ENCODE assay signal across 19 mouse cellular contexts in genomic region chr4:57535087-57535486, GRCm38 (mm10). TPM values are rescaled to one million over a fixed set of nuclear protein-coding genes. Genes with fewer than 3 reads are reported as not detected.
DNase-seq lines count a peak whose midpoint lies in the region; ATAC-seq and TF ChIP-seq lines count a peak whose summit lies in the region.
"Had no signal": no experiment of that assay in that cellular context is flagged by ENCODE, and none has a peak within 500 bp of the region (broad histone marks: within the 10 kb centered on the region; RNA-seq: fewer than 3 reads in every experiment).

No protein-coding gene starts in this region.

- H3K79me2 ChIP-seq in CH12.LX (replicated peaks; ENCODE audit: control insufficient read depth, extremely low read depth, insufficient read depth, poor library complexity, severe bottlenecking): no peaks in the 10 kb centered on the region

- dilution Hi-C loops in CH12.LX (cut with MboI; ENCODE audit: extremely low pct_ligation_motif_present, extremely low pct_unique_long_range_greater_than_20kb, low sequenced_read_pairs): no loop called here

- DNase-seq in gastrocnemius, adult 2 months: no peak
- DNase-seq in gastrocnemius, postnatal 36 days: no peak
- DNase-seq in liver, postnatal 0 days: no peak
- DNase-seq in CH12.LX (ENCODE audit: extremely low read depth) (no peak), MN1 (ENCODE audit: low spot score) (no peak)
- peak; percentile 9 for DNase-seq in induced T-regulatory cell, adult 2 months (ENCODE audit: low read depth)
- no peak for DNase-seq in T-cell, adult 2 months (ENCODE audit: low spot score)
- DNase-seq: B cell, adult 2 months; cerebellum, adult 9-10 months; gastrocnemius, postnatal 10 days; heart, postnatal 14 days; kidney, adult 8-10 months; kidney, postnatal 4 days; liver, embryonic 13.5 days; right cerebral cortex, postnatal 25 days had no signal

- TF ChIP-seq CTCF in gastrocnemius, adult 2 months (IDR thresholded peaks at IDR 0.05): peak; percentile 36; the same call in 1 of the 2 replicates
- 0 out of 2 replicates have a peak, but pooled peaks have one; percentile 16 for TF ChIP-seq CTCF in liver, postnatal 0 days (IDR thresholded peaks at IDR 0.05; ENCODE audit: low read depth)
- TF ChIP-seq CTCF in CH12.LX (conservative IDR thresholded peaks at IDR 0.05 in 1 of 2, IDR thresholded peaks at IDR 0.05 in 1 of 2; ENCODE audit: low read depth in 2 of 2, low read length in 2 of 2): peak in 1 of 2 experiments; percentile 56; a peak in 2 of 4 replicates

- H3K9ac ChIP-seq in liver, postnatal 0 days (replicated peaks): no peak overlapping the region
- H3K9ac ChIP-seq in liver, embryonic 12.5 days: no peak overlapping the region
- no peak overlapping the region for H3K9ac ChIP-seq in CH12.LX (ENCODE audit: insufficient read depth, low read depth)
- H3K9ac ChIP-seq: hindbrain, embryonic 14.5 days; liver, embryonic 13.5 days had no signal

- no peak for TF ChIP-seq EP300 in liver, postnatal 0 days (IDR thresholded peaks at IDR 0.05; ENCODE audit: low read depth)
- TF ChIP-seq EP300 in CH12.LX (IDR thresholded peaks at IDR 0.05; ENCODE audit: low read length): no peak

- no peak overlapping the region for H3K27ac ChIP-seq in gastrocnemius, adult 2 months
- H3K27ac ChIP-seq in liver, postnatal 0 days (ENCODE audit: low read depth): no peak overlapping the region
- no peak overlapping the region for H3K27ac ChIP-seq in liver, embryonic 12.5 days
- H3K27ac ChIP-seq in CH12.LX (ENCODE audit: insufficient read depth, low read depth): no peak overlapping the region
- H3K27ac ChIP-seq: hindbrain, embryonic 14.5 days; liver, embryonic 13.5 days had no signal

- TF ChIP-seq POLR2A in CH12.LX (IDR thresholded peaks at IDR 0.05; ENCODE audit: low read depth, low read length): no peak

- peak; percentile 17 for TF ChIP-seq RAD21 in CH12.LX (IDR thresholded peaks at IDR 0.05; ENCODE audit: low read depth, low read length)

- H3K36me3 ChIP-seq in liver, postnatal 0 days (replicated peaks; ENCODE audit: insufficient read depth, low read length): no peaks in the 10 kb centered on the region
- H3K36me3 ChIP-seq in liver, embryonic 12.5 days: no peaks in the 10 kb centered on the region
- H3K36me3 ChIP-seq in CH12.LX (replicated peaks in 1 of 2; ENCODE audit: control insufficient read depth in 1 of 2, insufficient read depth in 1 of 2, low read length in 1 of 2): no peaks in the 10 kb centered on the region
- H3K36me3 ChIP-seq: liver, embryonic 13.5 days had no signal

- peaks cover 3% of the 10 kb centered on the region; the same call in 1 of the 2 replicates for H3K4me1 ChIP-seq in liver, postnatal 0 days (ENCODE audit: insufficient read depth)
- no peaks in the 10 kb centered on the region for H3K4me1 ChIP-seq in liver, embryonic 12.5 days
- H3K4me1 ChIP-seq in CH12.LX (ENCODE audit: control insufficient read depth in 1 of 2, insufficient read depth in 2 of 2): no peaks in the 10 kb centered on the region
- H3K4me1 ChIP-seq: liver, embryonic 13.5 days had no signal

- WGBS in liver, postnatal 0 days (ENCODE audit: insufficient replicate concordance): 79% methylated on average over 4 of the region's 4 CpGs
- 67% methylated on average over 4 of the region's 4 CpGs for WGBS in liver, embryonic 12.5 days (ENCODE audit: insufficient replicate concordance)

- in situ Hi-C loops in CH12.LX (cut with MboI; ENCODE audit: low pct_ligation_motif_present, low pct_unique_long_range_greater_than_20kb, low sequenced_read_pairs): no loop called here

- H3K4me2 ChIP-seq in liver, postnatal 0 days (ENCODE audit: low read depth, low read length): no peak overlapping the region
- H3K4me2 ChIP-seq in liver, embryonic 12.5 days: no peak overlapping the region
- H3K4me2 ChIP-seq in CH12.LX (ENCODE audit: insufficient read depth, low read depth, poor library complexity, severe bottlenecking): no peak overlapping the region
- H3K4me2 ChIP-seq: heart, embryonic 11.5 days; hindbrain, embryonic 14.5 days; liver, embryonic 13.5 days had no signal

- intact Hi-C loops in gastrocnemius, adult 2 months (cut with DNase I): no loop called here
- intact Hi-C loops in gastrocnemius, postnatal 36 days (cut with DNase I): no loop called here

- no peak for ATAC-seq in liver, postnatal 0 days
- no peak for ATAC-seq in liver, embryonic 12.5 days

- no peaks in the 10 kb centered on the region for H3K27me3 ChIP-seq in liver, postnatal 0 days (ENCODE audit: insufficient read depth, low read length)
- H3K27me3 ChIP-seq in liver, embryonic 12.5 days (replicated peaks): no peaks in the 10 kb centered on the region
- H3K27me3 ChIP-seq in CH12.LX (replicated peaks): no peaks in the 10 kb centered on the region
- H3K27me3 ChIP-seq: liver, embryonic 13.5 days had no signal

- H3K4me3 ChIP-seq in gastrocnemius, adult 2 months: no peak overlapping the region
- no peak overlapping the region for H3K4me3 ChIP-seq in liver, postnatal 0 days (ENCODE audit: low read depth, low read length)
- no peak overlapping the region for H3K4me3 ChIP-seq in liver, embryonic 12.5 days
- H3K4me3 ChIP-seq in CH12.LX (replicated peaks in 1 of 3; ENCODE audit: low read depth in 2 of 3, low read length in 2 of 3, poor library complexity in 1 of 3): no peak overlapping the region
- H3K4me3 ChIP-seq: liver, embryonic 13.5 days had no signal

- H3K9me3 ChIP-seq in liver, postnatal 0 days (ENCODE audit: low read length): no peaks in the 10 kb centered on the region
- no peaks in the 10 kb centered on the region for H3K9me3 ChIP-seq in liver, embryonic 12.5 days (replicated peaks)
- no peaks in the 10 kb centered on the region for H3K9me3 ChIP-seq in CH12.LX (replicated peaks; ENCODE audit: low read length)
- H3K9me3 ChIP-seq: liver, embryonic 13.5 days had no signal

TF ChIP-seq in CH12.LX, 34 proteins besides CTCF, POLR2A, EP300 and RAD21:
- TF ChIP-seq MAFK (IDR thresholded peaks at IDR 0.05; ENCODE audit: insufficient replicate concordance, low read length) (no peak), NRF1 (IDR thresholded peaks at IDR 0.05; ENCODE audit: low read depth, low read length) (no peak), SMC3 (IDR thresholded peaks at IDR 0.05; ENCODE audit: low read depth, low read length) (peak; percentile 26; the same call in 1 of the 2 replicates)
TF ChIP-seq in CH12.LX: peak in this region for 1.

RNA-seq across cellular contexts. Expression of gene Pakap, which starts 32.9 kb away (rescaled TPM):
- 1 to 10 TPM; 4.9 to 7.0 TPM for total RNA-seq in gastrocnemius, adult 2 months (2021)
- 1 to 10 TPM; 3.9 to 6.6 TPM for total RNA-seq in gastrocnemius, postnatal 36 days (2021)
- polyA plus RNA-seq in liver, postnatal 0 days (2015; fragmentation: Nextera tagmentation; extraction: Ambion mirVana): 0.63 and 0.79 TPM in 2 replicates
- 1.9 and 2.1 TPM in 2 replicates for polyA plus RNA-seq in liver, embryonic 12.5 days (2016; fragmentation: Nextera tagmentation; extraction: Ambion mirVana)
- total RNA-seq in CH12.LX (2012; rRNA removed) (not detected in 2 replicates), CH12.LX (2014; rRNA removed) (0.08 TPM in 1 of 2 replicates, not detected in the other)
- polyA plus RNA-seq in CH12.LX (2012; ENCODE audit: insufficient read length, low read depth): 0.07 and 0.14 TPM in 2 replicates
- total RNA-seq: megakaryocyte-erythroid progenitor cell, adult 5-6 weeks had no signal

Comparison
In these comparisons a context has a peak if more than half of its experiments do, and no peak if none do; other contexts are left out.
1. RNA of gene Pakap, which starts 32.9 kb away (total RNA-seq): 4.9 to 7.0 TPM in gastrocnemius, adult 2 months and 3.9 to 6.6 TPM in gastrocnemius, postnatal 36 days; 0.08 TPM in CH12.LX; every median in the first group is over 4 times any median in the second.